Mouse (Mus musculus) left cerebral cortex, postnatal 14 days (tissue): ENCODE results near the gene Vmn2r99. TPM values are rescaled to one million over a fixed set of nuclear protein-coding genes. Genes with fewer than 3 reads are reported as not detected.

ENCODE experiments used
- DNase-seq, 2 experiments: peaks; one replicate each; pipeline ENCODE4 v3.0.0; 2021 to 2022; ENCODE audit warnings: low spot score in 2 of 2, mixed read lengths in 1 of 2
- intact Hi-C: fragments of 180-260 bp; cut with DNase I; formaldehyde crosslinking; loops from one replicate; pipeline ENCODE4 v1.15.1; 2025
- long read RNA-seq, 2 experiments: library from polyadenylated mRNA; stranded (forward); transcript quantifications; one replicate each; pipeline ENCODE4 v2.0.0; 2021
- total RNA-seq, 2 experiments: library from RNA; stranded (reverse); gene quantifications; 2 replicates each; pipeline ENCODE4 v1.2.3; 2021

Vmn2r99 gene
- not detected for total RNA-seq
- long read RNA-seq, experiment 1 = 0 reads
- long read RNA-seq, experiment 2 = 0 reads

- no peak for DNase-seq
- intact Hi-C loops = no loop called here
Observed at GRCm38 (mm10) chr17:19361649-19362048, at the start of gene Vmn2r99. Gene Vmn2r99 (plus strand): TSS chr17:19361949.

GRCm38 (mm10) chr17:19437623-19438022 is 75.9 kb downstream of the Vmn2r99 start:
- no peak for DNase-seq
- intact Hi-C loops = no loop called here

GRCm38 (mm10) chr17:19444932-19445331 is 83.2 kb downstream of the Vmn2r99 start:
- intact Hi-C loops = no loop called here
- no peak for DNase-seq

Other genes starting within 250 kb of the Vmn2r99 start
- not detected for gene Vmn2r100, start 142.8 kb downstream of the Vmn2r99 start, total RNA-seq
- gene Vmn2r101, start 215.3 kb downstream of the Vmn2r99 start, total RNA-seq = not detected